Comparison of ENCODE assay signal across 28 mouse cellular contexts in genomic region chr12:106722761-106723160, GRCm38 (mm10).
A peak's percentile ranks its signal among the peaks of the same experiment; 100 is the strongest.
DNase-seq lines count a peak whose midpoint lies in the region; ATAC-seq lines count a peak whose summit lies in the region.
"Had no signal": no experiment of that assay in that cellular context is flagged by ENCODE, and none has a peak within 500 bp of the region (broad histone marks: within the 10 kb centered on the region; RNA-seq: fewer than 3 reads in every experiment).

No protein-coding gene starts in this region.

- H3K4me2 ChIP-seq in hindbrain, embryonic 11.5 days (replicated peaks; ENCODE audit: low read depth, low read length), result no peak overlapping the region
- no peak overlapping the region for H3K4me2 ChIP-seq in limb, embryonic 11.5 days (ENCODE audit: low read depth, severe bottlenecking)
- H3K4me2 ChIP-seq: embryonic facial prominence, embryonic 13.5 days; forebrain, embryonic 12.5 days; forebrain, embryonic 15.5 days; heart, embryonic 12.5 days; heart, embryonic 15.5 days; hindbrain, embryonic 12.5 days; hindbrain, embryonic 15.5 days had no signal

- no peaks in the 10 kb centered on the region for H3K4me1 ChIP-seq in hindbrain, embryonic 10.5 days (replicated peaks)
- H3K4me1 ChIP-seq in hindbrain, embryonic 11.5 days (replicated peaks; ENCODE audit: control insufficient read depth, insufficient read depth, low read length), result no peaks in the 10 kb centered on the region
- H3K4me1 ChIP-seq in limb, embryonic 11.5 days (ENCODE audit: control insufficient read depth, insufficient read depth, low read length), result peaks cover 8% of the 10 kb centered on the region
- H3K4me1 ChIP-seq: forebrain, embryonic 15.5 days; heart, embryonic 12.5 days; heart, embryonic 15.5 days; hindbrain, embryonic 12.5 days; hindbrain, embryonic 15.5 days had no signal

- no peak for DNase-seq in hindbrain, embryonic 10.5 days (ENCODE audit: low spot score)
- no peak for DNase-seq in hindbrain, embryonic 11.5 days (ENCODE audit: low spot score)
- DNase-seq in embryo, embryonic 10.5 days (ENCODE audit: low spot score), result peak; percentile 34
- DNase-seq in embryo, embryonic 11 days, result peak; percentile 44
- peak; percentile 63 for DNase-seq in limb, embryonic 11.5 days (ENCODE audit: low spot score)
- no peak for DNase-seq in heart, adult 11 months
- no peak for DNase-seq in cerebellum, adult 9-10 months
- DNase-seq in layer of hippocampus, postnatal 25 days (ENCODE audit: extremely low spot score in 1 of 2, low spot score in 1 of 2), result no peak
- DNase-seq: adrenal gland, adult 2 months; adrenal gland, postnatal 14 days; cerebellum, adult 11 months; cerebellum, adult 2 months; cerebellum, postnatal 10 days; cerebellum, postnatal 36 days; gastrocnemius, adult 2 months; gastrocnemius, postnatal 14 days; heart, adult 18-20 months; heart, postnatal 10 days; heart, postnatal 36 days had no signal

- no peak overlapping the region for H3K9ac ChIP-seq in hindbrain, embryonic 11.5 days (ENCODE audit: low read depth, low read length)
- no peak overlapping the region for H3K9ac ChIP-seq in limb, embryonic 11.5 days (ENCODE audit: low read length)
- H3K9ac ChIP-seq: embryonic facial prominence, embryonic 13.5 days; forebrain, embryonic 12.5 days; forebrain, embryonic 15.5 days; heart, embryonic 12.5 days; heart, embryonic 15.5 days; hindbrain, embryonic 12.5 days; hindbrain, embryonic 15.5 days had no signal

- H3K27ac ChIP-seq in hindbrain, embryonic 10.5 days, result 0 out of 2 replicates have a peak overlapping the region, but pooled peaks have one; percentile 35
- H3K27ac ChIP-seq in hindbrain, embryonic 11.5 days (ENCODE audit: low read depth, low read length), result no peak overlapping the region
- no peak overlapping the region for H3K27ac ChIP-seq in limb, embryonic 11.5 days (replicated peaks; ENCODE audit: low read depth, low read length)
- H3K27ac ChIP-seq: embryonic facial prominence, embryonic 13.5 days; forebrain, embryonic 12.5 days; forebrain, embryonic 15.5 days; gastrocnemius, adult 2 months; heart, embryonic 15.5 days; hindbrain, embryonic 12.5 days; hindbrain, embryonic 15.5 days had no signal

- WGBS in hindbrain, embryonic 10.5 days, result 82% methylated on average over 4 of the region's 4 CpGs
- WGBS in hindbrain, embryonic 11.5 days, result 67% methylated on average over 4 of the region's 4 CpGs
- 25% methylated on average over 4 of the region's 4 CpGs for WGBS in limb, embryonic 11.5 days

- no peak overlapping the region for H3K4me3 ChIP-seq in hindbrain, embryonic 10.5 days
- no peak overlapping the region for H3K4me3 ChIP-seq in hindbrain, embryonic 11.5 days (ENCODE audit: low read depth, low read length)
- H3K4me3 ChIP-seq in limb, embryonic 11.5 days (ENCODE audit: low read depth, low read length), result no peak overlapping the region
- H3K4me3 ChIP-seq: embryonic facial prominence, embryonic 13.5 days; erythroblast, embryonic 14.5 days; forebrain, embryonic 12.5 days; forebrain, embryonic 15.5 days; gastrocnemius, adult 2 months; heart, embryonic 12.5 days; heart, embryonic 15.5 days; hindbrain, embryonic 12.5 days; hindbrain, embryonic 15.5 days had no signal

- no peaks in the 10 kb centered on the region for H3K36me3 ChIP-seq in hindbrain, embryonic 10.5 days
- no peaks in the 10 kb centered on the region for H3K36me3 ChIP-seq in hindbrain, embryonic 11.5 days (ENCODE audit: control insufficient read depth, insufficient read depth, low read length)
- H3K36me3 ChIP-seq in limb, embryonic 11.5 days (ENCODE audit: control insufficient read depth, insufficient read depth, low read length), result no peaks in the 10 kb centered on the region
- H3K36me3 ChIP-seq: embryonic facial prominence, embryonic 13.5 days; forebrain, embryonic 12.5 days; forebrain, embryonic 15.5 days; heart, embryonic 12.5 days; heart, embryonic 15.5 days; hindbrain, embryonic 12.5 days; hindbrain, embryonic 15.5 days had no signal

- H3K27me3 ChIP-seq in hindbrain, embryonic 10.5 days (ENCODE audit: insufficient read depth, poor library complexity, severe bottlenecking), result no peaks in the 10 kb centered on the region
- no peaks in the 10 kb centered on the region for H3K27me3 ChIP-seq in hindbrain, embryonic 11.5 days (ENCODE audit: control insufficient read depth, insufficient read depth, low read length)
- H3K27me3 ChIP-seq in limb, embryonic 11.5 days (ENCODE audit: control insufficient read depth, insufficient read depth, low read length), result no peaks in the 10 kb centered on the region
- H3K27me3 ChIP-seq: embryonic facial prominence, embryonic 13.5 days; forebrain, embryonic 12.5 days; forebrain, embryonic 15.5 days; heart, embryonic 12.5 days; heart, embryonic 15.5 days; hindbrain, embryonic 12.5 days; hindbrain, embryonic 15.5 days had no signal

- no peaks in the 10 kb centered on the region for H3K9me3 ChIP-seq in hindbrain, embryonic 10.5 days
- no peaks in the 10 kb centered on the region for H3K9me3 ChIP-seq in hindbrain, embryonic 11.5 days (ENCODE audit: control insufficient read depth, low read length)
- H3K9me3 ChIP-seq in limb, embryonic 11.5 days (ENCODE audit: control insufficient read depth, low read length), result no peaks in the 10 kb centered on the region
- H3K9me3 ChIP-seq: embryonic facial prominence, embryonic 13.5 days; forebrain, embryonic 12.5 days; forebrain, embryonic 15.5 days; heart, embryonic 12.5 days; heart, embryonic 15.5 days; hindbrain, embryonic 12.5 days; hindbrain, embryonic 15.5 days had no signal

- no peak for ATAC-seq in hindbrain, embryonic 11.5 days (ENCODE audit: low FRiP score)
- 0 out of 2 replicates have a peak, but pooled peaks have one; percentile 17 for ATAC-seq in limb, embryonic 11.5 days (ENCODE audit: insufficient number of reproducible peaks, low FRiP score, low TSS enrichment, low read depth)
- ATAC-seq: CD4-positive, CD25-positive, alpha-beta regulatory T cell, adult 4 months; forebrain, embryonic 15.5 days had no signal

Comparison
In these comparisons a context has a peak if more than half of its experiments do, and no peak if none do; other contexts are left out.
1. DNase-seq: peak in embryo, embryonic 10.5 days (single experiment), embryo, embryonic 11 days (single experiment) and limb, embryonic 11.5 days (single experiment); none in hindbrain, embryonic 10.5 days (single experiment), hindbrain, embryonic 11.5 days (single experiment), heart, adult 11 months (single experiment), cerebellum, adult 9-10 months (single experiment) and layer of hippocampus, postnatal 25 days (0 of 2).